Mouse (Mus musculus): ENCODE data around the gene P2rx4. TPM values are rescaled to one million over a fixed set of nuclear protein-coding genes. Genes with fewer than 3 reads are reported as not detected.

Gene P2rx4
- polyA plus RNA-seq, 1 experiment from 2014 or later: 19.2 TPM

DNA sequence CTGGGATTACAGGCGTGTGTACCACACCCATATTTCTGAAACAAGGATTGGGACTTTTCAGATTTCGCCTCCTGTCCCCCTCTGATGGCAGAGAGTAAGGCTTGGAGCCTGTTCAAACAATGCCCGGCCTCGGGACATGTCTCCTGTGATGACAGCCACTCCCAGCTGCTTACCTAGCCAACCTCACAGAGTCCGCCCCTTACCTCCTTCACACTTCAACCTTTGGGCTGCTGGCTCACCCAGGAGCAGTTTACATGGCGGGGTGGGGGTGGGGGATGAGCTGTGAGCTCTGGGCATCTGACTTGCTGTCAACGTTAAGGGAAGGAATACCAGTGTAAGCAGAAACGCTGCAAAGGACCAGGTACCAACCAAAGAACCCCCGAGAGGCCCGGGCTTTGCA is 23.4 kb downstream of the P2rx4 start:
- no peak for ATAC-seq (replicated peaks; ENCODE audit: insufficient number of reproducible peaks, insufficient read depth, low FRiP score, low read depth)
- H3K27ac ChIP-seq: no peak overlapping the region
- 73% methylated on average over 10 of the region's 10 CpGs for WGBS

DNA sequence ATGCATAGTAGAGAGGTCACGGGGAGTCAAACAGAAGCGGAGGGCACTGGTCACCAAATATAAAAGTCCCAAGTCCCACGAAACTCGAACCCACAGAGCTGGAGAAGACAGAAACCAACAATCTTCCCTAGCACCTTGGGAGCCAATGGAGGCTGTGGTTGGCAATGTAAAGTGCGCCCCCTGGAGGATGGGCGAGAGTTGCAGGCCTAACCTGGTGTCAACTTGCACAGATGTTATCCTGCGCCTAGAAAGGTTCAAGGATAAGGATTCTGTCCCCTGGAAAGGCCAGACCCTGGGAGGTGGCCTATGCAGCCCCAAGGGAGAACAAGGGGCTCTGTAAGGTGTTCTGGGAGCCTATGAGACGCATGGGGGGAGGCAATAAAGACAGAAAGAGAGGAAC is 24.0 kb downstream of the P2rx4 start:
- ATAC-seq (replicated peaks; ENCODE audit: insufficient number of reproducible peaks, insufficient read depth, low FRiP score, low read depth): no peak
- Histone ChIP-seq H3K4me2 (peak overlapping the region; percentile 36; the same call in 1 of the 2 replicates), H3K36me3 (peaks cover 6% of the 10 kb centered on the region; the same call in 1 of the 2 replicates), H3K27ac (peak overlapping the region; percentile 79), H3K4me3 (no peak overlapping the region), H3K4me1 (replicated peaks) (peaks cover 27% of the 10 kb centered on the region), H3K27me3 (no peaks in the 10 kb centered on the region), H3K9ac (no peak overlapping the region), H3K9me3 (replicated peaks) (no peaks in the 10 kb centered on the region)
- WGBS: 72% methylated on average over 8 of the region's 8 CpGs

More for the DNA sequence above, 23.4 kb downstream of the P2rx4 start:
- no peaks in the 10 kb centered on the region for H3K27me3 ChIP-seq
- H3K4me2 ChIP-seq: no peak overlapping the region
- H3K4me1 ChIP-seq (replicated peaks): peaks cover 32% of the 10 kb centered on the region
- H3K4me3 ChIP-seq: no peak overlapping the region
- H3K9ac ChIP-seq: no peak overlapping the region
- H3K36me3 ChIP-seq: peaks cover 6% of the 10 kb centered on the region; the same call in 1 of the 2 replicates
- no peaks in the 10 kb centered on the region for H3K9me3 ChIP-seq (replicated peaks)

DNA sequence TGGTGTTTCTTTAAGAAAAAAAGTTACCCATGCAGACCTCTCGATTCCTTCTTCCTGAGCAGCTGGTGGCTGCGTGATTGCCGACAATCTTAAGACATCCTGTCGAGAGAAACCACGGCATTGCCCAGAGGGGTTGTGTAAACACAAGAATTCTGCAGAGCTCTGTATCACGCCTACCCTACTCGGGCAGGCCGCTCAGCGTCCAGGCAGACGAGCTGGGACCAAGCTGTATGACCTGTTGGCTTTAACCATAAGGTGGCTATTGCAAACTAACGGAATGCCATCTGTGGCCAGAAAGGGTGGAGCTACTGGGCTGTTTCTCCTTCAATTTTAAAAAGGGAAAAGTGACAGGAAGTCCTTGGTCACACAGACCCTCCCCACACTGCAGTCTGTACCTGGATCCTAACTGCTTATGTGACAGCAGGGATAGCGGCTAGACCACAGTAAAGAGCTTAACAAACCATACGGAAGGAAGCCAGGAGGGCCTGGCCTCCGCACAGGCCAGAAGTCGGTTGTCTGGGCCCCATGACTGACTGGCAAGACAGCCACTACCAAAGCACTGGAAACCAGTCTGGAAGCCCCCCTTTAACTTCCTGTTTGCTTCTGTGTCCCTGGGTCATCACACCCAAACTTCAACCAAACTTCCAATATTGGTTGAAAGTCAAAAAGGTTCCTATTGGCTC is 24.8 kb downstream of the P2rx4 start:
- Histone ChIP-seq H3K4me3 (no peak overlapping the region), H3K4me2 (peak overlapping the region; percentile 36), H3K27me3 (no peaks in the 10 kb centered on the region), H3K9me3 (replicated peaks) (no peaks in the 10 kb centered on the region), H3K9ac (peak overlapping the region; percentile 11; the same call in 1 of the 2 replicates), H3K4me1 (replicated peaks) (peaks cover 27% of the 10 kb centered on the region), H3K36me3 (peaks cover 6% of the 10 kb centered on the region; the same call in 1 of the 2 replicates), H3K27ac (peak overlapping the region; percentile 79)
- peak; percentile 69 for ATAC-seq (replicated peaks; ENCODE audit: insufficient number of reproducible peaks, insufficient read depth, low FRiP score, low read depth)
- 32% methylated on average over 15 of the region's 15 CpGs for WGBS

DNA sequence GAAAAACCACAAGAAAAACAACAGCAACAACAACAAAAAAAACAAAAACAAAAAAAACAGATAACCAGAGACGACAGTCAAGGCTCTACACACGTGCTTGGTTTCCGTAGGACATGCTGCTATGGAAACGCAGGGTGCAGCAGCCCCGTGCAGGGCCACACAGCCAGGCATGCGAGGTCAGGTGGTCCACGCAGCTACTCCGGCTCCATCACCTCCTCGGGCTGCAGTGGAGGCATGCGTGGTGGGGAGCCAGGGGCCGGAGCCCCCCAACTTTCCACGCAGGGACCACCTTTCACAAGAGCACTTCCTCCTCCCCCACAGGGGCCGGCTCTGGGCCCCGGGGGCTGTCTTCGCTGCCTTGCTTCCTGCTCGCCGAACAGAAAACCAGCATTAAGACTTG is 26.5 kb downstream of the P2rx4 start:
- no peak for ATAC-seq (replicated peaks; ENCODE audit: insufficient number of reproducible peaks, insufficient read depth, low FRiP score, low read depth)
- Histone ChIP-seq H3K27me3 (no peaks in the 10 kb centered on the region), H3K27ac (no peak overlapping the region), H3K4me3 (0 out of 2 replicates have a peak overlapping the region, but pooled peaks have one; percentile 12), H3K36me3 (no peaks in the 10 kb centered on the region), H3K9ac (no peak overlapping the region), H3K9me3 (replicated peaks) (no peaks in the 10 kb centered on the region), H3K4me2 (peak overlapping the region; percentile 39), H3K4me1 (replicated peaks) (peaks cover 27% of the 10 kb centered on the region)
- 49% methylated on average over 17 of the region's 17 CpGs for WGBS

DNA sequence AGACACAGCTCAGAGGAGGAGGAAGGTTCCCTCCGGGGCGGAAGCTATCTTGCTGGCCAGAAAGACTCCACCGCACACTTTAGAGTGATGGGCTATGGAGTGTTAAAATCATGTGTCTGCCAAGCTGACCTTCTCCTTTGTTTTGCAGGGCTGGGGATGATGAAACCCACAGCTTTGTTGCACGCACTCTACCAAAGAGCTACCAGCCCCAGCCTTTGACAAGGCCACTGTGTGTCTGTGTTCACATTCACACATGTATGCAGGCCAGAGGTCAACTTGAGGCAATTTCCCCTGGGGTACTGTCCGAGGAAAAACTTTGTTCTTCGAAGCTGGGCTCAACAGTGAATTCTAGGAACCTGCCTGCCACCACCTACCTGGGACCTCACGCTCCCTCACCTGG is 28.5 kb downstream of the P2rx4 start:
- Histone ChIP-seq H3K27ac (no peak overlapping the region), H3K36me3 (no peaks in the 10 kb centered on the region), H3K4me3 (no peak overlapping the region), H3K4me1 (replicated peaks) (peaks cover 19% of the 10 kb centered on the region), H3K4me2 (no peak overlapping the region), H3K9me3 (replicated peaks) (no peaks in the 10 kb centered on the region), H3K27me3 (no peaks in the 10 kb centered on the region), H3K9ac (no peak overlapping the region)
- 86% methylated on average over 7 of the region's 7 CpGs for WGBS
- ATAC-seq (replicated peaks; ENCODE audit: insufficient number of reproducible peaks, insufficient read depth, low FRiP score, low read depth): no peak

DNA sequence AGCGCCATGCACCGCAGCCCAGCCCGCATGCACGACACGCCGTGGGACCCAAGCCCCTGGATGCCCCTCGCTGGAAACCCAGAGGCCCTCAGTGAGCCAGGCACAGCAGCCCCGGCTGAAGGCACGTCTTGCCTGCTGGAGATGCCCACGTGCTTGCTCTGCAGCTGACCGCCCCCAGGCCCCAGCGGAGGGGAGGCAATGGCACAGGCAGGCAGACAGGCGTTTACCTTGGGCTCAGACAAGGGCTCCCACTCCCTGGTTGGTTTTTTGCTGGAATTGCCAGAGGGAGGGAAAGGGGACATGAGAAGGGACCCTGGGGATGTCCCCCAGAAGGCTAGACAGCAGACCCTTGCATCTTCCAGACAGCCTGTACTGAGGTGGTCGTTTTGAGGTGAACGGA is 29.4 kb downstream of the P2rx4 start:
- 85% methylated on average over 15 of the region's 15 CpGs for WGBS
- no peaks in the 10 kb centered on the region for H3K27me3 ChIP-seq
- no peak for ATAC-seq (replicated peaks; ENCODE audit: insufficient number of reproducible peaks, insufficient read depth, low FRiP score, low read depth)

DNA sequence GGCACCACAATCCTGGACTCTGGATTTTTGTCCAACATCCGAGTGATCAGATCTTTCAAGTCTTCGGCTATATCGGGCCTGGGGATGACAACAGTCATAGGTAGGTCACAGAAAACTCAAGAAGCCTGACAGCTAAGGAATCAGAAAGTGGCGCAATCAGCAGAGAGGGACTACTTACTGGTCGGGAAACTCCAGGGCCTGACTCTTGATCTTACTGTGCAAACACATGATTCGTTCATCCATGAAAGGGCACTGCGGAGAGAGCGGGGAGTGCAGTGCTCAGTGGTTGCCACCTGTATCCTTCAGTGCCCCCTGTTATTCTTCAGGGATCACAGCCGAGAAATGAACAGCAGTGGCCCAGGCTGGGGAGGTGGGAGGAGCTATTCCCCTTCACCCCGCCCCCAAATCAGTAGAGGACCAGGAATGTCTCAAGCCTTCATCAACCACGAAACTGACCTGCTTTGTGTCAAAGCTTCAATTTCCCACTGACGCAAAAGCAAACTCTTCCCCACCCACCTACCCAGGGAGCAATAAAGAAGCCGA is 36.6 kb downstream of the P2rx4 start:
- H3K36me3 ChIP-seq: peaks cover 22% of the 10 kb centered on the region
- no peaks in the 10 kb centered on the region for H3K27me3 ChIP-seq
- H3K9ac ChIP-seq: no peak overlapping the region
- WGBS: 78% methylated on average over 13 of the region's 13 CpGs
- ATAC-seq (replicated peaks; ENCODE audit: insufficient number of reproducible peaks, insufficient read depth, low FRiP score, low read depth): no peak
- H3K4me2 ChIP-seq: no peak overlapping the region
- H3K4me3 ChIP-seq: no peak overlapping the region
- no peak overlapping the region for H3K27ac ChIP-seq
- H3K4me1 ChIP-seq (replicated peaks): no peaks in the 10 kb centered on the region
- H3K9me3 ChIP-seq (replicated peaks): no peaks in the 10 kb centered on the region

More for the DNA sequence above, 29.4 kb downstream of the P2rx4 start:
- Histone ChIP-seq H3K9me3 (replicated peaks) (no peaks in the 10 kb centered on the region), H3K4me2 (no peak overlapping the region), H3K4me1 (replicated peaks) (peaks cover 14% of the 10 kb centered on the region), H3K36me3 (0 out of 2 replicates have a peak, but pooled peaks cover 4% of the 10 kb centered on the region), H3K9ac (no peak overlapping the region), H3K4me3 (no peak overlapping the region), H3K27ac (no peak overlapping the region)

DNA sequence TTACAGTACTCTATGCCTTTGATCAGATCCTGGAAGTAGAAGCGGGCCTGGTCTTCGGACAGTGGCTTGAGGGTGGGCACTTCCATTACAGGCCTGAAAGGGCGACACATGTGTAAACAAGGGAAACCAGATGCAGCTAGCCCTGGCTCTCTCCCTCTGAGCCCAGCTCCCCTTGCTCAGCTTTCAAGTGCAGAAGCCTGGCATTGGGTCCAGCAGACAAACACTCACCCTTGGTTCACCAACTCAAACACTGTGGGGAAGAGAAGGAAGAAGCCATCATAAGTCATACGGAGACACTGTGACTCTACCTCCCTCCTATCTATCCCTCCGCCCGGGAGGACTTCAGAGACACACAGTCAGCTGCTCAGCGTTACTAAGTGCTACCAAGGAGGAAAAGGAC is 40.6 kb downstream of the P2rx4 start:
- Histone ChIP-seq H3K9me3 (replicated peaks) (no peaks in the 10 kb centered on the region), H3K4me1 (replicated peaks) (no peaks in the 10 kb centered on the region), H3K9ac (no peak overlapping the region), H3K4me2 (no peak overlapping the region), H3K27ac (no peak overlapping the region), H3K27me3 (no peaks in the 10 kb centered on the region), H3K4me3 (no peak overlapping the region), H3K36me3 (peaks cover 18% of the 10 kb centered on the region)
- 80% methylated on average over 7 of the region's 7 CpGs for WGBS
- ATAC-seq (replicated peaks; ENCODE audit: insufficient number of reproducible peaks, insufficient read depth, low FRiP score, low read depth): no peak

DNA sequence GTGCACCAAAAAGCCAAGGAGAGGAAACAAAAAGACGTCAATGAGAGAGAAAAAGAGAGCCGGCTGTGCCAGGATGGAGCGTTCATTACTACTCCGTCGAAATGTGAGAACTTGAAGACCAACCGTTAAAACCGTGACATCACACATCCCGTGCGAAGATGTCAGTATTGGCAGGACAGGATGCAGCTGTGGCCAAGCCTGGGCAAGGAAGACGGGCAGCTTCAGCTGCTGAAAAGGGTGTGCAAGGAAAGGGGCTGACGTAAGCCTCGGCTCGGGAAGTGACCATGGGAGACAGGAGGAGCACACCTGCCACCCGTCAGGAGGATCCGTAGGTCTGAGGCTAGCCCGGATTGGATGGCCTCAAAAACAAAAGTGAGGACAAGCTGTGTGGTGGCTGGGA is 47.1 kb downstream of the P2rx4 start:
- Histone ChIP-seq H3K36me3 (peaks cover 15% of the 10 kb centered on the region), H3K9me3 (replicated peaks) (no peaks in the 10 kb centered on the region), H3K27me3 (no peaks in the 10 kb centered on the region), H3K4me2 (no peak overlapping the region), H3K4me3 (no peak overlapping the region), H3K9ac (no peak overlapping the region), H3K4me1 (replicated peaks) (no peaks in the 10 kb centered on the region), H3K27ac (no peak overlapping the region)
- 77% methylated on average over 16 of the region's 16 CpGs for WGBS
- ATAC-seq (replicated peaks; ENCODE audit: insufficient number of reproducible peaks, insufficient read depth, low FRiP score, low read depth): no peak

DNA sequence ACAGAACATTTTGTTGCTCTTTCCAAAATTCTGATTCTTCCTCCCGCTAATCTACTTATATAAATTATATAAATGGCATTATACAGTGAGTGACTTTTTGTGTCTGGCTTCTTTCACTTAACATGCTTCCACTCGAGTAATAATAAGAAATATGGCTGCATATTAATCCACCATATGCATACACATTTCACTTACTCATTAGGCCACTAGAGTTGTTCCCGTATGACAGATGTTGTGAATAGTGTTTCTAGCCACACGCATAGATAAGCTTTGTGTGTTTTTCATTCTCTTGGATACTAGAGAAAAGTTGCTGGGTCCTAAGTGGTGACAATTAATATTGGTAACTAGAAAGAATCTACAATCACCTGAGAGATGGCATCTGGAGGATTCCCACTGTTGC is 48.3 kb downstream of the P2rx4 start:
- Histone ChIP-seq H3K27me3 (no peaks in the 10 kb centered on the region), H3K9ac (no peak overlapping the region), H3K9me3 (replicated peaks) (no peaks in the 10 kb centered on the region), H3K4me1 (replicated peaks) (peaks cover under 1% of the 10 kb centered on the region; the same call in 1 of the 2 replicates), H3K27ac (no peak overlapping the region), H3K4me2 (no peak overlapping the region), H3K4me3 (no peak overlapping the region), H3K36me3 (peaks cover 15% of the 10 kb centered on the region)
- 95% methylated on average over 4 of the region's 4 CpGs for WGBS
- no peak for ATAC-seq (replicated peaks; ENCODE audit: insufficient number of reproducible peaks, insufficient read depth, low FRiP score, low read depth)

DNA sequence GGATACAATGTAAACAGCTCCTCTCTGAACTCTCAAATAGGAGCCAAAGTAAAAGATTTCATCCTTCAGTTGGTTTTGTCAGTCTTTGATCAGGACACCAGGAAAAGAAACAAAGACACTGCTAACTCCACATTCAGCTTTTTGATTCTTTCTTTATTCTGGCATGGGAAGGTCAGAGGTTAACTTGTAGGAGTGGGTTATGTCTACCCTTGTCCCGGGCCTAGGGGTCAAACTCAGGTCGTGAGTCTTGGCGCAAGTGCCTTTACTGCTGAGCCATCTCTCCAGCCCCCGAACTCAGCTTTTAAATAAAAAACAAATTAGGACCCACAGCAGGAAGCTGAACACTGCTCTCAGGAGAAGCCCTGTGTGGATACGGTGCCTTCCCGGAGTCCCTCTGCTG is 48.8 kb downstream of the P2rx4 start:
- H3K9me3 ChIP-seq (replicated peaks): no peaks in the 10 kb centered on the region
- H3K4me3 ChIP-seq: no peak overlapping the region
- 80% methylated on average over 6 of the region's 6 CpGs for WGBS
- peaks cover 6% of the 10 kb centered on the region; the same call in 1 of the 2 replicates for H3K4me1 ChIP-seq (replicated peaks)
- H3K9ac ChIP-seq: no peak overlapping the region
- H3K36me3 ChIP-seq: peaks cover 15% of the 10 kb centered on the region
- no peak overlapping the region for H3K27ac ChIP-seq
- H3K4me2 ChIP-seq: no peak overlapping the region
- ATAC-seq (replicated peaks; ENCODE audit: insufficient number of reproducible peaks, insufficient read depth, low FRiP score, low read depth): no peak
- H3K27me3 ChIP-seq: no peaks in the 10 kb centered on the region

DNA sequence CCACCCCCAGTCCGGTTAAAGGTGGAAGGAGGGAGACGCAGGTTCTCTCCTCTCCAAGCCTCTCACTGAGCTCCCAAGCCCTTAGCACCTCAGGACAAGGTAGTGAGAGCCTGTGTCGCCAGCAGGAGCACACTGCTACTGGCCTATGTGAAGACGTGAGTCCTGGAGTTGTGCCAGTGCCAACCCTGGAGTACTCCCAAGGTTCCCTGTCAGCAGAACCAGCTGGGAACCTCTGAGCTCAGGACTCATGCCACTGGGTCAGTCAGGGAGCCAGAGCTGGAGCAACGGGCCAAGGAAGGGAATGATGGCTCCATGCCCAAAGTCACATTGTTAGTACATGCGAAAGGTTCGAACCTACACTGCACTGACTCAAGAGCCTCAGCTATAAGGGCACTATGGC is 49.3 kb downstream of the P2rx4 start:
- H3K36me3 ChIP-seq: peaks cover 15% of the 10 kb centered on the region
- H3K9me3 ChIP-seq (replicated peaks): no peaks in the 10 kb centered on the region
- no peaks in the 10 kb centered on the region for H3K27me3 ChIP-seq
- H3K4me2 ChIP-seq: no peak overlapping the region
- 76% methylated on average over 7 of the region's 7 CpGs for WGBS
- ATAC-seq (replicated peaks; ENCODE audit: insufficient number of reproducible peaks, insufficient read depth, low FRiP score, low read depth): no peak
- peaks cover 7% of the 10 kb centered on the region; the same call in 1 of the 2 replicates for H3K4me1 ChIP-seq (replicated peaks)
- no peak overlapping the region for H3K9ac ChIP-seq
- H3K4me3 ChIP-seq: no peak overlapping the region
- no peak overlapping the region for H3K27ac ChIP-seq

Data from heart, embryonic 15.5 days (tissue).